Comparison of ENCODE assay signal across 8 mouse cellular contexts in the genomic region with DNA sequence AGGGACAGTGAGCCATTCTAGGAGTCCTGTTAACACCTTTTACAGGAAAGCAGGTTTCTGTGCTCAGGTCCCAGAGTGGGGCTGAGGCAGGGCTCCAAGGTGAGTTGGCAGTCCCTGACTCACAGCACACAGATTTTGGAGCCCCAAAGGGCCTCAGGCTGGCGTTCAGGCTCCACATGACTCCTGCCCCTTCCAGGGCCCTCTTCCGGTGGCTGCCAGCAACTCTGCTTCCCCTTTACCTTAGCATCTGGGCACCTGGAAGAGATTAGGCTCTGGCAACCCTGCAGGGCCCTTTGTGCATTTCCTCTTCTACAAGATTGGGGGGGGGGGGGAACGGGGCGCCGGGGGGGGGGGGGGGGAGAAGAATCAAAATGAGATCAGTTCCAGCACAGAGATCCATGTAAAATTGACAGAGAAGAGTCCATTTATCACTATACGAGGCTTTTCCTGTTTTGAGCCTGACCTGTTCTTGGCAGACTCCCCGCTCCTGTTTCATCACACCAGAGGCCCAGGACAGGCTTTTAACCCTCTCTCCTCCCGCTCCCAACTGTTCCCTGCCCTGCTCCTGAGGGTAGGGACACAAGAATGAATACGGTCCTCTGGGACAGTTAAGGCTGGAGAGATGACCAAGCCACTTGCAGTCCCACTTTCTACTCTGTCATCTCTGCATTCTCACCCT.
A peak's percentile ranks its signal among the peaks of the same experiment; 100 is the strongest.
DNase-seq lines count a peak whose midpoint lies in the region; ATAC-seq lines count a peak whose summit lies in the region.

No protein-coding gene starts in this region.

- WGBS in embryonic facial prominence, embryonic 10.5 days: 19% methylated on average over 9 of the region's 9 CpGs
- 31% methylated on average over 8 of the region's 9 CpGs for WGBS in forebrain, embryonic 15.5 days

- H3K36me3 ChIP-seq in embryonic facial prominence, embryonic 10.5 days (replicated peaks): no peaks in the 10 kb centered on the region
- no peaks in the 10 kb centered on the region for H3K36me3 ChIP-seq in forebrain, embryonic 15.5 days

- peak overlapping the region; percentile 78 for H3K27ac ChIP-seq in embryonic facial prominence, embryonic 10.5 days (replicated peaks)
- no peak overlapping the region for H3K27ac ChIP-seq in forebrain, embryonic 15.5 days (replicated peaks)

- H3K9ac ChIP-seq in forebrain, embryonic 15.5 days (replicated peaks): no peak overlapping the region

- H3K9me3 ChIP-seq in embryonic facial prominence, embryonic 10.5 days: no peaks in the 10 kb centered on the region
- H3K9me3 ChIP-seq in forebrain, embryonic 15.5 days: no peaks in the 10 kb centered on the region

- no peak overlapping the region for H3K4me2 ChIP-seq in forebrain, embryonic 15.5 days (replicated peaks)

- H3K4me3 ChIP-seq in embryonic facial prominence, embryonic 10.5 days: peak overlapping the region; percentile 6; the same call in 1 of the 2 replicates
- H3K4me3 ChIP-seq in forebrain, embryonic 15.5 days: no peak overlapping the region

- peaks cover 26% of the 10 kb centered on the region for H3K4me1 ChIP-seq in embryonic facial prominence, embryonic 10.5 days
- H3K4me1 ChIP-seq in forebrain, embryonic 15.5 days: no peaks in the 10 kb centered on the region

- H3K27me3 ChIP-seq in embryonic facial prominence, embryonic 10.5 days (replicated peaks; ENCODE audit: low read depth, poor library complexity, severe bottlenecking): no peaks in the 10 kb centered on the region
- no peaks in the 10 kb centered on the region for H3K27me3 ChIP-seq in forebrain, embryonic 15.5 days

- no peak for ATAC-seq in forebrain, embryonic 15.5 days (replicated peaks)

- peak; percentile 38 to 73 for DNase-seq in adrenal gland, adult (ENCODE audit: inconsistent age in 2 of 2, low spot score in 1 of 2)
- no peak for DNase-seq in adrenal gland, postnatal 4 days (ENCODE audit: low spot score in 2 of 2)
- DNase-seq in Muller cell, postnatal 12 days (ENCODE audit: inconsistent ontology term): peak; percentile 15
- DNase-seq in embryonic facial prominence, embryonic 10.5 days (ENCODE audit: low spot score): peak; percentile 72
- peak; percentile 14 to 35 for DNase-seq in kidney, postnatal 4 days
- DNase-seq in thymus, postnatal 10 days (ENCODE audit: low spot score in 2 of 2): peak; percentile 25 to 41
- DNase-seq in gastrocnemius, adult 8-10 months (ENCODE audit: low spot score in 2 of 2): no peak

Comparison
In these comparisons a context has a peak if more than half of its experiments do, and no peak if none do; other contexts are left out.
1. DNase-seq: peak in adrenal gland, adult (2 of 2), Muller cell, postnatal 12 days (single experiment), embryonic facial prominence, embryonic 10.5 days (single experiment), kidney, postnatal 4 days (2 of 2) and thymus, postnatal 10 days (2 of 2); none in adrenal gland, postnatal 4 days (0 of 2) and gastrocnemius, adult 8-10 months (0 of 2).